Mouse (Mus musculus): ENCODE measurements at regions not wholly inside any gene's neighbourhood (a gene's known extent, or its start where the extent isn't known, plus 50 kb on each side); places are given as distances from the start of the nearest gene placed in this dataset.

DNA sequence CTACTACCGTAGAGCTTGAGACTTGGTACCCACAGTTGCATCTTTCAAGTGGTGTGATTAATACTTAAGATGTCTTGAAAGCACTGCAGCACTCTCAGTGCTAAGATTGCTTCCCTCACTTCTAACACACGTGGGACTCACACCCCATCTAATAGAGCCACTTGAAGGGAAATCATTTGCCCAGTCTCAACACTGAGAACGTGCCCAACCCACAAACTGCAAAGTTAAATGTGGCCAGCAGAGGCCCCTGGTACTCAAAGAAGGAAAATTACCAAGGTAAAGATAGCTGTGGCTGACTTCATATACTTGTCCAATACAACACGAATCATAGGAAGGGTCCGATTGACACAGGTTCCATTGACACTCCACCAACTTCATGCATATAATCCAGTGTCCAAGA is 238.4 kb upstream of the Rps6ka3 start:
- no peaks in the 10 kb centered on the region for H3K27me3 ChIP-seq (ENCODE audit: control insufficient read depth, insufficient read depth, low read depth, low read length)
- no peaks in the 10 kb centered on the region for H3K4me1 ChIP-seq (ENCODE audit: control insufficient read depth, low read depth, low read length)
- H3K9me3 ChIP-seq (replicated peaks; ENCODE audit: control insufficient read depth, low read length), result no peaks in the 10 kb centered on the region
- no peak overlapping the region for H3K4me3 ChIP-seq (ENCODE audit: low read depth, low read length)
- H3K4me2 ChIP-seq (ENCODE audit: low read depth, low read length), result no peak overlapping the region
- H3K27ac ChIP-seq (ENCODE audit: low read length), result no peak overlapping the region
- ATAC-seq (ENCODE audit: low read depth), result no peak
- no peaks in the 10 kb centered on the region for H3K36me3 ChIP-seq (ENCODE audit: control insufficient read depth, insufficient read depth)
- 42% methylated on average over 5 of the region's 5 CpGs for WGBS (ENCODE audit: insufficient replicate concordance)
- no peak overlapping the region for H3K9ac ChIP-seq (ENCODE audit: low read depth, low read length)

DNA sequence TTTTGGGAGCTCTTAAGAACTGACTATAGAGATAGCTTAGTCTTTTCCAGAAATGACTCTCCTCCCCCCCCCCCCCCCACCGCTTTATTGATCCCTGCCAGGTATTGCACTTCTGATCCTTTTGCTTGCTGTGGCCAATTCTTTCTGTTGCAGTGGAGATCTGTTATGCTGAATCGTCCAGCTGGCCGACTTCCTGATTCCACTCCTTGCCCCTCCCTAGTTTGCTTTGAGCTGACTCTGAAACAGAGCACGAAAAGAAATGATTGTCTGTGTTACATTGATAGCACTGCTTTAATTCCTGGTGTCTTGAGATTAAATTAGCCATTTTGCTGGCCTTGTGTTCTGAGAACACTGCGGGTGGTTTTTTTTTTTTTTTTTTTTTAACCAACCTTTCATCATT is 233.5 kb upstream of the Rps6ka3 start:
- no peak for ATAC-seq (ENCODE audit: low read depth)
- Histone ChIP-seq H3K9ac (ENCODE audit: low read depth, low read length) (no peak overlapping the region), H3K4me1 (ENCODE audit: control insufficient read depth, low read depth, low read length) (no peaks in the 10 kb centered on the region)

DNA sequence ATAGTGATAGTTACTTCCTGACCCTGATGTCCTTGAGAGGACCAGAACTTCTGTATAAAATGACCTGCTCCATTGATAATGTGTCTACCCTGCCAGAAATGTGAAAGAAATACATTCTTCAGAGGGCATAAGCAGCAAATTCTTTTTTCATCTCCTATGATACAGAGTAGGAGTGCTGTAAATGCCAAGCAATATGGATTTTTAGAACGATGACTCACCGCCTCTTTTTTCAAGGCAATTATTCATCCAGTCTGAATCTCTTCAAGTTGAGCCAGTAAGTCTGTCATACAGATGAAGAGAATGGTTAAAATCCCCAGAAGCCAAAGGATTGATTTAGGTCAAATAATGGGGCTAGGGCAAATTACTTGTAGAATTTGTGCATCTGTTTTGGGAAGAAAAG is 225.4 kb upstream of the Rps6ka3 start:
- Histone ChIP-seq H3K27me3 (ENCODE audit: control insufficient read depth, insufficient read depth, low read depth, low read length) (no peaks in the 10 kb centered on the region), H3K36me3 (ENCODE audit: control insufficient read depth, insufficient read depth) (no peaks in the 10 kb centered on the region), H3K9me3 (replicated peaks; ENCODE audit: control insufficient read depth, low read length) (no peaks in the 10 kb centered on the region), H3K4me3 (ENCODE audit: low read depth, low read length) (no peak overlapping the region), H3K9ac (ENCODE audit: low read depth, low read length) (no peak overlapping the region), H3K4me1 (ENCODE audit: control insufficient read depth, low read depth, low read length) (no peaks in the 10 kb centered on the region), H3K27ac (ENCODE audit: low read length) (no peak overlapping the region), H3K4me2 (ENCODE audit: low read depth, low read length) (no peak overlapping the region)
- ATAC-seq (ENCODE audit: low read depth), result no peak
- WGBS (ENCODE audit: insufficient replicate concordance), result 77% methylated on average over 2 of the region's 2 CpGs

More for the DNA sequence above, 233.5 kb upstream of the Rps6ka3 start:
- no peaks in the 10 kb centered on the region for H3K27me3 ChIP-seq (ENCODE audit: control insufficient read depth, insufficient read depth, low read depth, low read length)
- no peaks in the 10 kb centered on the region for H3K36me3 ChIP-seq (ENCODE audit: control insufficient read depth, insufficient read depth)
- WGBS (ENCODE audit: insufficient replicate concordance), result 27% methylated on average over 5 of the region's 5 CpGs
- no peaks in the 10 kb centered on the region for H3K9me3 ChIP-seq (replicated peaks; ENCODE audit: control insufficient read depth, low read length)
- no peak overlapping the region for H3K4me3 ChIP-seq (ENCODE audit: low read depth, low read length)
- no peak overlapping the region for H3K27ac ChIP-seq (ENCODE audit: low read length)
- H3K4me2 ChIP-seq (ENCODE audit: low read depth, low read length), result no peak overlapping the region

DNA sequence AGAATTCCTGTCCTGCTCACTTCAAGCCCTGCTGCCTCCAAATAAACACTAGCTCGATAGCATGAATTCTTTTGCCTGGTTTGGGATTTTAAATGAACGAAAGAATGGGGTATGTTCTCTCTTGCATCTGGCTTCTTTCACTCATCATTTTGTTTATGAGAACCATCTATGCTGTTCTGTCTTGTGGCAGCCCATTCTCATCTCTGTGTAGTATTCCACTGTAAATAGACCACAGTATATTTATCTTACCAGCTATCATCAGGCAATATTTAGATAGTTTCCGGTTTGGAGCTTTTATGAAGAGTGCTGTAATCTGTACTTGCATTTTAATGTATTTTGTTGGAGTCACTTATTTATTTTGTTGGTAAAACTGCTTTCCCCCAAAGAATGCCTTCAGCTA is 222.4 kb upstream of the Rps6ka3 start:
- no peak overlapping the region for H3K4me2 ChIP-seq (ENCODE audit: low read depth, low read length)

GRCm38 (mm10) chrX:159018955-159019354 is 191.2 kb upstream of the Rps6ka3 start:
- 61% methylated on average over 1 of the region's 1 CpGs for WGBS (ENCODE audit: insufficient replicate concordance)
- Histone ChIP-seq H3K9me3 (replicated peaks; ENCODE audit: control insufficient read depth, low read length) (no peaks in the 10 kb centered on the region), H3K9ac (ENCODE audit: low read depth, low read length) (no peak overlapping the region), H3K27me3 (ENCODE audit: control insufficient read depth, insufficient read depth, low read depth, low read length) (no peaks in the 10 kb centered on the region), H3K36me3 (ENCODE audit: control insufficient read depth, insufficient read depth) (no peaks in the 10 kb centered on the region), H3K4me2 (ENCODE audit: low read depth, low read length) (no peak overlapping the region), H3K4me3 (ENCODE audit: low read depth, low read length) (no peak overlapping the region), H3K27ac (ENCODE audit: low read length) (no peak overlapping the region), H3K4me1 (ENCODE audit: control insufficient read depth, low read depth, low read length) (no peaks in the 10 kb centered on the region)
- no peak for ATAC-seq (ENCODE audit: low read depth)

More for the DNA sequence above, 222.4 kb upstream of the Rps6ka3 start:
- Histone ChIP-seq H3K4me3 (ENCODE audit: low read depth, low read length) (no peak overlapping the region), H3K27me3 (ENCODE audit: control insufficient read depth, insufficient read depth, low read depth, low read length) (no peaks in the 10 kb centered on the region), H3K27ac (ENCODE audit: low read length) (no peak overlapping the region), H3K36me3 (ENCODE audit: control insufficient read depth, insufficient read depth) (no peaks in the 10 kb centered on the region), H3K9me3 (replicated peaks; ENCODE audit: control insufficient read depth, low read length) (no peaks in the 10 kb centered on the region), H3K4me1 (ENCODE audit: control insufficient read depth, low read depth, low read length) (no peaks in the 10 kb centered on the region), H3K9ac (ENCODE audit: low read depth, low read length) (no peak overlapping the region)
- no peak for ATAC-seq (ENCODE audit: low read depth)
- 49% methylated on average over 3 of the region's 3 CpGs for WGBS (ENCODE audit: insufficient replicate concordance)

GRCm38 (mm10) chrX:159026311-159026710 is 183.8 kb upstream of the Rps6ka3 start:
- ATAC-seq (ENCODE audit: low read depth), result no peak
- Histone ChIP-seq H3K4me2 (ENCODE audit: low read depth, low read length) (no peak overlapping the region), H3K4me3 (ENCODE audit: low read depth, low read length) (no peak overlapping the region), H3K9me3 (replicated peaks; ENCODE audit: control insufficient read depth, low read length) (no peaks in the 10 kb centered on the region), H3K27me3 (ENCODE audit: control insufficient read depth, insufficient read depth, low read depth, low read length) (no peaks in the 10 kb centered on the region), H3K9ac (ENCODE audit: low read depth, low read length) (no peak overlapping the region), H3K27ac (ENCODE audit: low read length) (no peak overlapping the region), H3K4me1 (ENCODE audit: control insufficient read depth, low read depth, low read length) (no peaks in the 10 kb centered on the region), H3K36me3 (ENCODE audit: control insufficient read depth, insufficient read depth) (no peaks in the 10 kb centered on the region)
- WGBS (ENCODE audit: insufficient replicate concordance), result 59% methylated on average over 1 of the region's 1 CpGs

- ATAC-seq (ENCODE audit: low read depth), result no peak
- Histone ChIP-seq H3K4me1 (ENCODE audit: control insufficient read depth, low read depth, low read length) (no peaks in the 10 kb centered on the region), H3K36me3 (ENCODE audit: control insufficient read depth, insufficient read depth) (no peaks in the 10 kb centered on the region), H3K4me2 (ENCODE audit: low read depth, low read length) (no peak overlapping the region), H3K9me3 (replicated peaks; ENCODE audit: control insufficient read depth, low read length) (no peaks in the 10 kb centered on the region), H3K27ac (ENCODE audit: low read length) (no peak overlapping the region), H3K9ac (ENCODE audit: low read depth, low read length) (no peak overlapping the region), H3K4me3 (ENCODE audit: low read depth, low read length) (no peak overlapping the region), H3K27me3 (ENCODE audit: control insufficient read depth, insufficient read depth, low read depth, low read length) (no peaks in the 10 kb centered on the region)
- 47% methylated on average over 4 of the region's 4 CpGs for WGBS (ENCODE audit: insufficient replicate concordance)
Observed at GRCm38 (mm10) chrX:159031927-159032326, 178.2 kb upstream of the Rps6ka3 start.

- H3K9ac ChIP-seq (ENCODE audit: low read depth, low read length), result no peak overlapping the region
- WGBS (ENCODE audit: insufficient replicate concordance), result 6% methylated on average over 3 of the region's 3 CpGs
- no peak overlapping the region for H3K4me2 ChIP-seq (ENCODE audit: low read depth, low read length)
- ATAC-seq (ENCODE audit: low read depth), result no peak
- no peak overlapping the region for H3K27ac ChIP-seq (ENCODE audit: low read length)
- no peak overlapping the region for H3K4me3 ChIP-seq (ENCODE audit: low read depth, low read length)
- H3K9me3 ChIP-seq (replicated peaks; ENCODE audit: control insufficient read depth, low read length), result no peaks in the 10 kb centered on the region
- H3K36me3 ChIP-seq (ENCODE audit: control insufficient read depth, insufficient read depth), result no peaks in the 10 kb centered on the region
- H3K4me1 ChIP-seq (ENCODE audit: control insufficient read depth, low read depth, low read length), result no peaks in the 10 kb centered on the region
- H3K27me3 ChIP-seq (ENCODE audit: control insufficient read depth, insufficient read depth, low read depth, low read length), result no peaks in the 10 kb centered on the region
Observed at GRCm38 (mm10) chrX:159043432-159043831, 166.7 kb upstream of the Rps6ka3 start.

- Histone ChIP-seq H3K4me1 (ENCODE audit: control insufficient read depth, low read depth, low read length) (no peaks in the 10 kb centered on the region), H3K27me3 (ENCODE audit: control insufficient read depth, insufficient read depth, low read depth, low read length) (no peaks in the 10 kb centered on the region), H3K9me3 (replicated peaks; ENCODE audit: control insufficient read depth, low read length) (no peaks in the 10 kb centered on the region), H3K4me2 (ENCODE audit: low read depth, low read length) (no peak overlapping the region), H3K36me3 (ENCODE audit: control insufficient read depth, insufficient read depth) (no peaks in the 10 kb centered on the region), H3K9ac (ENCODE audit: low read depth, low read length) (no peak overlapping the region), H3K4me3 (ENCODE audit: low read depth, low read length) (no peak overlapping the region), H3K27ac (ENCODE audit: low read length) (no peak overlapping the region)
- ATAC-seq (ENCODE audit: low read depth), result no peak
- WGBS (ENCODE audit: insufficient replicate concordance), result 52% methylated on average over 2 of the region's 2 CpGs
Observed at GRCm38 (mm10) chrX:159047876-159048275, 162.2 kb upstream of the Rps6ka3 start.

All from liver, embryonic 16.5 days (tissue).